Mouse (Mus musculus) left cerebral cortex, adult 9 months (tissue): ENCODE measurements at regions not wholly inside any gene's neighbourhood (a gene's known extent, or its start where the extent isn't known, plus 50 kb on each side); places are given as distances from the start of the nearest gene placed in this dataset.

Source experiments
- DNase-seq, 2 experiments: peaks; one replicate each; pipeline ENCODE4 v3.0.0; 2022; ENCODE audit warnings: low spot score in 2 of 2

DNA sequence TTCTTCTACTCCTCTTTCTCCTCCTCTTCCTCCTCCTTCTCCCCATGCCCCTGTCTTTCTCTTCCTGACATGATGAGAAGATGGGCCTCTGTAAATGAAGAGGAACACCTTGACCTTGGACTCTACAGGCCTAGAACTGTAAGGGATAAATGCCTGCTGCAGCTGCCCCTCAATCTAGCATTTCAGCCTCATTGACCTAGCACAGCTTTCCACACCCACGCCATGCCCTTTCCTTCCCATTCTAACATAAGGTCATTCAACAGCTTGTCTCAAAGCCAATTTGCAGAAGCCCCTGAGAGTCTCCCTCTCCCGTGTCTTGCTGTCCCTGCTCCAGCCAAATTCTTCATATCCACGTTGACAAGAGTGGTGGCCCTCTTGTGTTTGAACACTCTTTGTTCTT lies 63.8 kb upstream of the Dscam start:
- no peak for DNase-seq

DNA sequence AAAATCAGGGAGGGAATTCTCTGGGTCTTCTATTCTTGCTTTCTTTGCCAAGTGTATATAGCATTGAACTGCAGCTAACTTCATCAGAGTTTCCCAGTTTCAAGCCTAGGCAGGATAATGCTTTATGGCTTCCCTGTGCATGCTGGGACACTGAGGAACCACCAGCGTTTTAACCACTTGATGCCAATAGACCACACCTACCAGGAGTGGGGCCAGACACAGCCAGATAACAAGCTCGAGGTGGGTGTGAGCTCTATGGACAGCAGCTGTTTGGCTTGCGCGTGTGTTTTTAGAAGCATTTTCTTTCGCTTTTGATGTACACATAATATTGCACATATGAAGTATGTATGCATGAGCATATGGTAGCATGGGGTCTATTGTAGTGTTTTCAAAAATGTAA lies 69.1 kb upstream of the Dscam start:
- no peak for DNase-seq

DNA sequence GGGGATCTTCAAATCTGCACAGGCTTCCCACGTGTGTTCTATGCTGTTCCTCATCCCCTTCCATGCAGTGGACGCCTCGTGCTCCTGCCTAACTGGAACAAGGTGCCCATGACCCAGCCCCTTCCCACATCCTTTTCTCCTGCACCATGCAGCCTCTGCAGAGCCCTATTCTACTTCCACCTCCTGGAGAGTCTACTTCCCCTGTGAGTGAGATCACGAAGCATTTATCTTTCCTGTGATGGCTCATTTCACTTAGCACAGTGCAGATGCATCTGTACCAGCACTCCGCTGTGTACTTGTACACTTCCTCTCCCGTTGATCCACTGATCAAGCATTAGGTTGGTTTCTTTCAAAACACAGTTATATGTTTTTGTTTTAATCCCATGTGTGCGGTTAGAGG lies 69.5 kb upstream of the Dscam start:
- DNase-seq = no peak

DNA sequence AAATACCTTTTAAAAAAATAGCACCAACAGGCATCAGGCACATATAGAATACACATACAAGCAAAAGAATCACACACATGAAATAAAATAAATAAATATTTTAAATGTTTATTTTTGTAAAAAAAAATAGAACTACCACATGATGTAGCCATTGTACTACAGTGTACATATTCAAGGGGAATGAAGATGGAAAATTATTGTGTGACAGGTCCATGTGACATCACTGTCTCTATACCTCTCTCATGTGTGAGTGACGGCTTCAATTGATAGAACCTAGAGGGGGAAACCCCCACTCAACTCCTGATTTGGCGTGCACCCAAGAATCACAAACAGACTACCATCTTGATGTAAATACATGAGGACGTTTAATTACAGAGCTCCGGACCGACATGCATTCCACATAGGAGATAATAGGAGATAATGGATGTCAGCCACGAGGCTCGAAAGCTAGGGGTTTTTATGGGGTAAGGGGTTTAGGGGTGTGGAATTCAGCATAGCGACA lies 70.4 kb upstream of the Dscam start:
- DNase-seq = no peak

DNA sequence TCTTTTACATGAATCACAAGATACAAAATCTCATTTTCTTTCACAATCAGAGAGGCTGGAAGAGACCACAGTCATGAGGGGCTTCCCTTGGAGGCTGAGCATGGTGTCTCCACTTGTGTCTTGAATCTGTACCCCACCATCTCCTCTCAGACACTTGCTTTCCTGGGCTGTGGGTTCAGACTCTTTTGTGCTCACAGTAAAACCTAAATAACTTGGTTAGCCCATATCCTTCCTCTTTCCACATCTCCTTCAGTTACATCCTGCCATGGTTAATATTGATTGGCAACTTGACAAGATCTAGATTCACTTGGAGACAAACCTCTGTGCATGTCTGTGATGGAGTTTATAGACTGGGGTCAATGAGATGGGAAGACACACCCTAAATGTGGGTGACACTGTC lies 71.1 kb upstream of the Dscam start:
- DNase-seq = no peak

DNA sequence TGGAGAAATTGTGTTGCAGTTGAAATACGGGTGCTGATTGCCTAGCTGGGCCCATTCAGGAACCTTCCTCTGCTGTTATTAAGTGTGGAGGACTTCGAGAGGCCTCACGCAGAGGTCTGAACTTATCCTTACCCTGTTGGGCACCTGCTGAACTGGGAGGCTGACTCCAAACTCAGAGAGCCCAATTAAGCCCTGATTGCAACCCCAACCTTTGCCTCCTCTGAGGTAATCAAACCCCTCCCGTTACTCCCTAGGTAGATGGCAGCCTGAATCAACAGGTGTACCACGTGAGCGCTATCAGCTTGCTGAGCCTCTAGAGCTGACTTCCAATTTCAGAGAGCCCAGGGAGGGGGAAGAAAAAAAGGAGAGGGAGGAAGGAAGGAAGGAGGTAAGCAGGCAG lies 79.9 kb upstream of the Dscam start:
- no peak for DNase-seq

DNA sequence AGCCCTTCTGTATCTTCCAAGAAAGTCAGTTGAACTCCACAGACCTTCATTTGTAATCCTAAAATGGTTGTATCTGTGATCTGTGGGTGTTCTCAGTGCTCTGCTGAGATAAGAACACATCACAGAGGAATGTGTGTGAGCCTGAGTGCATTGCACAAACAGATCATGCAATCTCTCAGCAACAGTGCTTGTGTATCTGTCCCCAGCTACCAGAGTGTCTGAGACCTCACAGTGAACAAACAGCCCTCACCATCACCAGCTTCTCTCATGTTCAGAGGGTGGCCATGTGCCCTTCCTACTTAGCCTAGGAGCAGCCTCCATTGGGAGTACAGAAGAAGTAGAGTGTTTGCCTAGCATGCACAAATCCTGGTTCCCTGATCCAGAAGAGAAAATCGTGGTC lies 82.0 kb upstream of the Dscam start:
- no peak for DNase-seq

DNA sequence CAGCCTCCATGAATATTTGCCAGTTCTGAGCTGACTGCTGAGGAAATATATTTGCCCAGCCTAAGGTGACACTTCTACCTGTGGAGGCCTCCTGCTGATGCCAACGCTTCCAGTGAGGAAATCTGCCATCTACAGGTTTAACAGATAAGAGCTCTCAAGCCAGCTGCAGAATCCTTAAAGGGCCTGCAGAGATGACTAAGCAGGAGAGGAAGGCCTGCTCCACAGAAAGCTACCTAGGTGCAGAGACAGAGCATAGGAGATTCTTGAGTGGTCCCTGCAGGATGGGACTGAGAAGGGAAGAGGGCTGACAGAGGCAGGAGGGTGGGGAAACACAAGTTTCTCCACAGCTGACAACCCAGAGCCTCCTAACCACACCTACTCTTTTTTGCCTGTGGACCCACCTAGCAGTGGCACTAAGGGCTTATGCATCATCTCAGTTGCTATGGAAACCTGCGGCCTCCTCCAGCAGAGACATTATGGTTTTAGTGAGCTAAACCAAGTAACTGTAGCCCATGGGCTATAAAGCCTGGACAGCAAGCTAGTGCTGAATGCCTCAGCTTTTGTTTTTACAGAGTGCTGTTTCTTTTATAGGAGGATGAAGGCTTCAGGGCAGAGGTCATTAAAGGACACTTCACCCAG lies 82.6 kb upstream of the Dscam start:
- peak; percentile 13 to 47 for DNase-seq

DNA sequence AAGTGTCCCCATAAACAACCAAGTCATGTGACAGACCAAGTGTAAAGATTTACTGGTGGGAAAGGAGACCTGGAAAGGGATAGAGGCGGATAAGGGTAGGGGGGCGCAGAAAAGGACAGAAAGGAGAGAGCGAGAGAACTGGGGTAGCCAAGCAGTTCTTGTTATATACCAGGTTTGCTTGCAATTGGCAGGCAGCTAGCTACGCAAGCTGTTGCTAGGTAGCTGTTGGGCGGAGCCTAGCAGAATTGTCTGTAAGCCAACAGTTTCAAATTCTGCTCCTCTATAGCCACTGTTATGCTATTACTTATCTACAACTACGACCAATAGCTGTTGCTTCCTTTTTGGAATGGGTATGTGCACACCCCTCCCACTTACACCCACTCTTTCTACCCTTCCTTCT lies 88.3 kb upstream of the Dscam start:
- DNase-seq = no peak

DNA sequence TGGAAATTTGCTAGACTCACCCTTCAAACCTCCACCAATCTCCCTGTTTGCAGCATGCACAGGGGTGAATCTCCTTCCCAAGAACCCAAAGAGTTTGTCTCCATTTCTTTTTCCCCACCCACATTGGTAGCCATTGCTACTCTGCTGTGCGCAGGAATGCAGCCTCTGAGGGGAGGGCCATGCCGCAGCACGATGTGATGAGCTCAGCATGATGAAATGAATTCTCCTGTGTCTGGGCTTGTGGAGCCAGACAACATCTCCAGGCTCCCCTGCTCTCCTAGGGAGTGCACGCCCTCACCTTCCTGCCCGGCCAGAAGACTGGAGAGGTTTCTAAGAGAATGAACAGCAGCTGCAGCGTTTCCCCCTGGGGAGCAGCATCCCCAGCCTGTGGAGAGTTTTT lies 92.9 kb upstream of the Dscam start:
- no peak for DNase-seq

DNA sequence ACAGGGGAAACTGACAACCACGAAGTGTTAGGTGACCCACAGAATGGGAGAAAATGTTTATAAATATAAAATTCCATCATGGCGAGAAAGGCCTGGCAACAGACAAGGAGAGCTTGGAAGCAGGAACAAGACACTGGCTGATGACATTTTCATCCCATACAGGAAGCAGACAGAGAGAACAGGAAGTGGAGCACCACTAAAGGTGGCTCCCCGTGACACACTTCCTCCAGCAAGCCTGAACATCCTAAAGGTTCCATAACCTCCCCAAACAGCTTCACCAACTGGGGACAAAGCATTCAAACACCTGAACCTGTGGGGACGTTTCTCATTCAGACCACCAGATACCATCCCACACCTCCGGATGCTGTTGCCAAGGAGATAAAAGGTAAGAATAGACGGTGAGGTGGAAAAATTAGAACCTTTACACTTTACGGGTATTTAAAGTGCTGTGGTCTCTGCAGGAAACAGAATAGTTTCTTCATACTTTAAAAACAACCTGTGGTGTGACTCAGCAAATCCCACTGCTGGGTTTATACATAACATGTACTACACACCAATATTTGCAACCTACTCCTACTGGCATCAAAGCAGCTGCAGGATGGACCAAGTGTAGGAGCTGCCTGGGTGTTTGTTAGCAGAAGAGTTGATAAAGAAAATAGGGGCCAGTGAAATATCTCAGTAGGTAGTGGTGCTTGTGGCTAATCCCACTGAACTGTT lies 86.0 kb upstream of the Bace2 start:
- DNase-seq = no peak

DNA sequence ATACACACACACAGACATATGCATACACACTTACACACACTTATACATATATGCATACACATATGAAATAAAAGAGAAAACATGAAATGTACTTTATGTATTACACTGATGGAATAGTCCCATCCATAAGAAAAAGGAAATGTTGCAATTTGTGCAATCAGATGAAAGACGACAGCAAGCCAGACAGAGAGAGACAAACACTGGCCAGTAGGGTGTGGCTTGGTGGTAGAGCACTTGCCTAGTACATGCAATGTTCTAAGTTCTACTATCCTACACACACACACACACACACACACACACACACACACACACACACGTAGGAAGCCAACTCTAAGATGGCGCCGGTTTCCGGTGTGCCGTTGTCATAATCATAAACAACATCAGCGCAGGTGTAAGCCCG lies 85.3 kb upstream of the Bace2 start:
- DNase-seq = no peak

DNA sequence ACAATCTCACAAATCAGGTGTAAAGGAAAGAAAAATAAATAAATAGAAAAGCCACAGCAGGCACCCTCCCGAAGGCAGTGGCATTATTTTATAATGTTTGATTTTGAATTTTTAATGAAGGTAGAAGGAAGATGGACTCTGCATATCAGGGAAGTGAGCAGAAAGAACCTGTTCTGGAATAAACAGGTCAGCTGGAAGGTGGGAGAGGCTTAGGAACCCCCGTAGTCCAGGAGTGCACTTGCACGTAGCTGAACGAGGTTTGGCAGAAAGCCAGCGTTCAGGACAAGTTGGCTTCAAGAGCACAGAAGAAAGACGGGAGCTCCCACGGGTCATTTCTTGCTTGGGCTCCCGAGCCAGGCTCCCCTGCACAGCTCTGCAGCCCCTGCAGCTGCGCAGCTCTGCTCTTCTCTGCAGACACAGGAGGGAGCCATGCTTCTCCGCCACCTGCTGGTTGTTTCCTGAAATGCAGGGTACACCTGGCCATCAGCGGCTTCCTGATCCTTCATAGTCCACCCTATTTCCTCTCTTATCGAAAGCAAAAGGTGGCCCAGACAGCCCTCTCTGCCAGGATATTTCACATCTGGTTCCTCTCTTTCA lies 84.4 kb upstream of the Bace2 start:
- DNase-seq = peak in 1 of 2 experiments; percentile 85

DNA sequence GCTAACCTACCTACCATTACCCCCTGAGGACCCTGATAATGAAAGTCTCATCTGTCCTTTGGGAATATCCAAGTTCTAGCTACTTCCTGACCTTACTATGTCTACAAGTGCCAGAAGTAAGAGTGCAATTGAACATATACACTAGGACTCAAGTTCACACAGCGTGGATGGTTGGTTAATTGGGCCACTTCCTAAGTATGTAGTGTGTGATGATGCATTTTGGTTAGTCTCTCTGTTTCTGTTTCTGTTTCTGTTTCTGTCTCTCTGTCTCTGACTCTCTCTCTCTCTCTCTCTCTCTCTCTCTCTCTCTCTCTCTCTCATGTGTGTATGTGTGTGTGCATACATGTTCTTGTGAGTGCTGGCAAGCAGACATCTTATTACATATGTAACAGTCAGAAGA lies 77.6 kb upstream of the Bace2 start:
- no peak for DNase-seq

DNA sequence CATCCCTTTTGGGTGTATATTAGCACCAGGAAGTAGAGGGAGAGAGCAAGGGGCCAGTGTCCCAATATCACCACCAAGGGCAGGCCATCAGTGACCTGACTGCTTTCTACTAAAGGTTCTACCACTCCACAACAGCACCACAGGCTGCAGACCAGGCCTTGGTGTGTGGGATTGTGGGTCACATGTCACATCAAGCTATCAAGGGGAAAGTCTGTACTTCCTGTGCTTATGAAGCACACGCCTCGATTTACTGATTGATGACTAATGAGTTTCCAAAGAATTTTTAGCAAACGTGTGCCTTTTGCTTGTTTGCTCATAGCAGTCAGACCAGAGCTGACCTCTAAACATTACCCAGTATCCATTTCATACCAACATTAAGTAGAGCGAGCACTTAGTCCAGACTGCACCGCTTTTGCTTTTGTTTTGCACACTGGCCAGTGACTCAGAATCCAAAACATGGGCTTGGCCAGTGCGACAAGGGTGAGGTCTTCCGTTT lies 74.9 kb upstream of the Bace2 start:
- DNase-seq = no peak

DNA sequence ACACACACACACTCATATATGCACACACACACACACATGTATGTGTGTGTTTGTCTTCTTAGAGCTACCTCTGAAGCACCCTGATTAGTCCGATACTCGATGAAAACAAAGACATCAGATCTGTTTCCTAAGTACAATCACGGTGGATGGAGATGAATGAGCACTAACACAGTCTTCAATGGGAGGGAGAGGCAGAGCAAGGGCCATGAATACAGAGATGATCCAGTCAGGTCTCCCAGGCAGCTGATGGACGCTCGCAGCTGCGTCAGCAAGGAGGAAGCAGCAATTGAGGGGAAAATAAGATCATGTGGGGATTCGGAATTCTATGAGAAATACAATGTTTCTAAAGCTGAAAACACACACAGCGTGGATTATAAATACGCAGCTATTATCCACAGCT lies 73.6 kb upstream of the Bace2 start:
- no peak for DNase-seq

DNA sequence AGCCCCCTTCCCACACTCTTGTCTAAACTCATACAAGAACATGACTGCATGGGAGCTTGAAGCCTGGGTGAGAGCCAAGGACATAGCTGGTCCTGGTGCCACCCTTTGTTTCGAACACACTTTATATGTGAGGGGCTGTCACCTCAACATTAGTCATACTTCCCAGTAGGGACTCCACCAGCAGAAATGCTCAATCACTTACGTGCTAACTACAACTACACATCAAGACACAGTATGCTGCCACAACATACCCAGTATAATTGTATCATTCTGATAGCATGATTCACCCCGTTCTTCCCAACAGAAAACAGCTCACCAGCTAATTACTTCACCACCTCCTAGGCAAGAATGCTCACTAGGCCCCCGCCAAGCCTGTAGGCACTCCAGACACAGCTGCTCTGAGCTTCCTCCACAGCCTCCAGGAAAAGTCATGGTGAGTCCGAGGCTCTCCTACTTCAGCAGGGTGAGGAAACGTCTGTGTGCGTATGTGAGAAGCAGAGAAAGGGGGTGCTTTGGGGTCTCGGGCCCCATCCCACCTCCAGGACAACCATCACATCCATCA lies 70.6 kb upstream of the Bace2 start:
- DNase-seq = peak in 1 of 2 experiments; percentile 71

DNA sequence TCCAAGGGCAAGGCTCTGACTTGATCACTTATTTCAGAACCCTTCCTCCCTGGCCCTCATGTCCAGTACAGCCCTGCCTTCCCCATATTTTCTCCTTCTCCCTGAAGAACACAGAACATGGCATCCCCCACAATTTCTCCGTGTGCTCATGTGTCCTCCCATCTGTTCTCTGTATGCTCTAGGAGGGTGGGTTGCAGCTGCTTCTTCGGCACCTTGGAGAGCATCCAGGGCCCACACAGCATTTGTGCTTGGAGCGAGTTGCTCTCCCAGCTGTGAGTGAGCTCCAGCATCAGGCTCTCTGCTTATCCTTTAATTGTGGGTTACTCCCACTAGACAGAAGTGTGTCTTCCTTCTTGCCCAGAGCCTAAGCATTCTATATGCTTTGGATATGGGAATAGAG lies 69.8 kb upstream of the Bace2 start:
- peak in 1 of 2 experiments; percentile 71 for DNase-seq

DNA sequence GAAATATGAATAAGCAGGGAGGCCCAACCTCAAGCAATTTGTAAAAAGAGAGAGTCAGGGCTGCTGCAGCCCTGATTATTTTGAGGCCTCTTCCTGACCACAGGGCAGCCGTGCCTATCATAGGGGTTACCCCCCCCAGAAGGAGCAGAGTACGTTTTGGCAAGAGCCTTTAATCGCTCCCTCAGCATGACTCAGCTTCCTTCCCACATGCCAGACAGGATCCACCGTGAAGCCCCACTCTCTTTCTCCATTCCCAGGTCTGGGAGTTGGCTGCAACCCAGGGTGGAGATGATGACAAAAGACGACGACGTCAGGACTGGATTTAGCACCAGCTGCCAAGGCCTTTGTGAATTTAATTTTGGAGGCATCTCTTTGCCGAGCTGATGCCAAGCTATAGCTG lies 67.9 kb upstream of the Bace2 start:
- peak in 1 of 2 experiments; percentile 77 for DNase-seq

DNA sequence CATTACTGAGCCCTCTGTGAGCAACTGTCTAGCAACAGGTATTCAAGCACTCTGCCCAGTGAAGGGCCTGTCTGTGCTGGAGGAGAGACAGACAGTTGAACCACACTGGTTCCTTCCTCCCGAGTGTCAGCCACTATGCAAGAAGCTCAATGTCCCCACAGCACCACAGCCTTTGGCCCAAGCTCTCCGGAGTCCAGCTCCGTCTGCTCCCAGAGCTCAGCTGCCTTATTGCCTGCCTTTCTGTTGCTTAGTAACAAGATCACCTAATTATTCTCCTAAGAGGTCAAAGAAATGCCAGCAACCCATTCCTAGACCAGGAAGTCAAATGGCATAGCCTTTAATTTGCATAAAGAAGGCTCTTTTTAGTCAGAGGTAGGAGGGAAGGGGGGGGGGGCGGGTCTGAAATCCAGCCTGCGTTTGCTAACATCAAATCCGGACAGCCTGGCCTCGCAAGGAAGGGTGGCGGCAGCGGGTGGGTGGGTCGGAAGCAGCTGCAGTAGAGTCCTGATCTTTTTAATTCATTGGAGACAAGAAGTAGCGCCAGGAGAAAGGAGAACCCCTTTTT lies 64.0 kb upstream of the Bace2 start:
- DNase-seq = no peak

DNA sequence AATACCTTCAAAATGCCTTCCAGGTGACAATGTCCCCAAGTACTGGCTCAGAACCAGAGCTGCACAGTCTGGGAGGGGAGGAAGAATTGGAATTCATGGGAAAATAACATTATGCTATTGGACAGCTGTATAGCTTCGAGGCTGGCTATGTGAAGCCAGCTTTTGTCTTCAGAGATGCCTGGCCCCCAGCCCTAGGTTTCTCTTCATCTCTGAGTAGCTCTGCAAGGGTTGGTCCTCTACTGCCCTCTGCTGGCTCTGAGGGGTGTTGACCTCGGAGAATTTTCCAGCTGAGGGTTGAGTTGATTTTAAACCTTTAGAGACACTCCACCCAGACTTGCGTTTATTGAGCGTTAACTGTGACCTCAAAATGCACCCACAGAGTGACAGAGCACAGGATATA lies 63.3 kb upstream of the Bace2 start:
- DNase-seq = peak in 1 of 2 experiments; percentile 83

DNA sequence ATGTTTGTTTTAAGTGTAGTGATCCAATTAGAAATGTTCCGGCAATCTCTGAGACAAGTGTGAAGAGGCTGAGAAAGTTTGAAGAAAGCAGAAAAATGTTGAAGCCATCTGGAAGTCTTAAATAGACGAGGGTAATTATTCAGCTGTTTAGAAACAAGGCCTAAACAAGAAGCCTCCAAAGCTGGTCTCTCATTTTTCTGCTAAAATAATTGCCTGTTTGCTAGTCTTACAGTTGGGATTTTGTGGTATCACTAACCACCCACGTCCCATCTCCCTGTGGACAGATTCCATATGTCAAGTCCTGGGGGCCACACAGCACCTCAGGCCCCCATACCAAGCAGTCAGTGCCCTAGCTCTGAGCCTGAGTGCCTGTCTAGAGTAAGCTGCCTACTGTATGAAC lies 59.4 kb upstream of the Bace2 start:
- no peak for DNase-seq
